Mouse (Mus musculus) G1E (cell line): ENCODE measurements around the gene Hus1b. TPM values are rescaled to one million over a fixed set of nuclear protein-coding genes. Genes with fewer than 3 reads are reported as not detected.

ENCODE experiments used
- ATAC-seq: 2 replicates; pipeline ENCODE4 v1.8.0; 2016; ENCODE audit warnings: mild to moderate bottlenecking; ENCODE audit not compliant: insufficient number of reproducible peaks, poor library complexity, low FRiP score, severe bottlenecking; ENCODE audit errors: extremely low read depth
- DNase-seq: peaks from one replicate; pipeline ENCODE4 v3.0.0; 2012; ENCODE audit warnings: low spot score
- H3K27me3 ChIP-seq: 2 replicates; pipeline ENCODE4 v1.6.1; 2012; ENCODE audit warnings: mild to moderate bottlenecking, low read length, inconsistent platforms; ENCODE audit not compliant: insufficient read depth
- H3K36me3 ChIP-seq: replicated peaks from 2 replicates; pipeline ENCODE3; 2012; ENCODE audit warnings: mild to moderate bottlenecking, inconsistent platforms
- H3K4me1 ChIP-seq: 2 replicates; pipeline ENCODE4 v1.6.1; 2012; ENCODE audit warnings: low read depth, low read length, inconsistent platforms, mixed read lengths; ENCODE audit not compliant: insufficient read depth
- H3K4me3 ChIP-seq: 2 replicates; pipeline ENCODE4 v1.5.1; 2012; ENCODE audit warnings: low read depth, mild to moderate bottlenecking, inconsistent platforms, low read length, moderate library complexity, mixed read lengths
- H3K9me3 ChIP-seq: replicated peaks from 2 replicates; pipeline ENCODE4 v1.6.1; 2012; ENCODE audit warnings: inconsistent platforms
- CTCF ChIP-seq: IDR thresholded peaks from 2 replicates; pipeline ENCODE4 v1.5.1; 2012; ENCODE audit warnings: low read depth, low read length, inconsistent platforms, mixed read lengths
- GATA1 ChIP-seq: IDR thresholded peaks from 2 replicates; pipeline ENCODE4 v1.6.1; 2012; ENCODE audit warnings: borderline replicate concordance, low read length, inconsistent platforms, mixed read lengths
- GATA2 ChIP-seq: IDR thresholded peaks from 2 replicates; pipeline ENCODE4 v1.6.1; 2012; ENCODE audit warnings: low read depth, low read length, inconsistent platforms, borderline replicate concordance
- POLR2AphosphoS5 ChIP-seq: IDR thresholded peaks from 2 replicates; pipeline ENCODE4 v1.6.1; 2012; ENCODE audit warnings: low read depth, low read length, inconsistent platforms; ENCODE audit not compliant: insufficient replicate concordance
- TAL1 ChIP-seq: conservative IDR thresholded peaks from 2 replicates; pipeline ENCODE4 v1.6.1; 2012; ENCODE audit warnings: low read depth, low read length, inconsistent platforms, mixed read lengths
- polyA plus RNA-seq: library from polyadenylated mRNA; stranded (reverse); fragments of >175 nt; gene quantifications from 2 replicates; pipeline ENCODE4 v1.2.3, GENCODE M21; 2012
- total RNA-seq, 2 experiments: library from RNA; stranded (forward) in 1 of 2; stranded (reverse) in 1 of 2; fragments of 200-1000 nt in 1 of 2; fragments of >200 nt in 1 of 2; fragmentation: Nextera tagmentation in 1 of 2; gene quantifications; 2 replicates each; pipeline ENCODE4 v1.2.3; 2014 to 2017

The Hus1b gene
- total and polyA plus RNA-seq, 3 experiments, result 0.87 TPM; not detected in 2

GRCm38 (mm10) chr13:30974247-30974630, 26.7 kb upstream of the Hus1b start:
- H3K4me1 ChIP-seq, result peaks cover 28% of the 10 kb centered on the region
- H3K9me3 ChIP-seq, result no peaks in the 10 kb centered on the region
- H3K4me3 ChIP-seq, result peak overlapping the region; percentile 94
- no peak for DNase-seq
- ATAC-seq, result no peak
- H3K27me3 ChIP-seq, result peaks cover 13% of the 10 kb centered on the region
- peaks cover 6% of the 10 kb centered on the region for H3K36me3 ChIP-seq
- TF ChIP-seq POLR2AphosphoS5 (no peak), TAL1 (no peak), CTCF (no peak), GATA1 (no peak), GATA2 (no peak)

GRCm38 (mm10) chr13:30973501-30974246, 26.1 kb upstream of the Hus1b start, which contains the start of the genes Exoc2 and Gm5447:
Exoc2 (minus strand) TSS chr13:30974093.
Gm5447 (plus strand) TSS chr13:30974204.
- Histone ChIP-seq H3K36me3 (peaks cover 11% of the 10 kb centered on the region), H3K27me3 (peaks cover 11% of the 10 kb centered on the region; the same call in 1 of the 2 replicates), H3K4me1 (peaks cover 28% of the 10 kb centered on the region), H3K9me3 (no peaks in the 10 kb centered on the region), H3K4me3 (peak within 1 kb of the TSS; percentile 94)
- DNase-seq (peak; percentile 60), ATAC-seq (peak; percentile 52; the same call in 1 of the 2 replicates)
- no peak for TF ChIP-seq POLR2AphosphoS5

- ATAC-seq (peak; percentile 70), DNase-seq (peak; percentile 63)
- no peaks in the 10 kb centered on the region for H3K27me3 ChIP-seq
- H3K36me3 ChIP-seq, result peaks cover 16% of the 10 kb centered on the region
- peaks cover 33% of the 10 kb centered on the region for H3K4me1 ChIP-seq
- H3K4me3 ChIP-seq, result peak overlapping the region; percentile 4; the same call in 1 of the 2 replicates
- TF ChIP-seq GATA1 (no peak), POLR2AphosphoS5 (no peak), CTCF (no peak), TAL1 (no peak), GATA2 (no peak)
- H3K9me3 ChIP-seq, result no peaks in the 10 kb centered on the region
These were observed 24.5 kb upstream of the Hus1b start for GRCm38 (mm10) chr13:30972102-30972501.

GRCm38 (mm10) chr13:30971047-30971446, 23.5 kb upstream of the Hus1b start:
- Histone ChIP-seq H3K4me3 (no peak overlapping the region), H3K9me3 (no peaks in the 10 kb centered on the region), H3K4me1 (peaks cover 33% of the 10 kb centered on the region), H3K36me3 (peaks cover 22% of the 10 kb centered on the region), H3K27me3 (no peaks in the 10 kb centered on the region)
- DNase-seq (no peak), ATAC-seq (no peak)
- TF ChIP-seq POLR2AphosphoS5 (no peak), GATA1 (no peak), TAL1 (no peak), GATA2 (no peak)

DNA sequence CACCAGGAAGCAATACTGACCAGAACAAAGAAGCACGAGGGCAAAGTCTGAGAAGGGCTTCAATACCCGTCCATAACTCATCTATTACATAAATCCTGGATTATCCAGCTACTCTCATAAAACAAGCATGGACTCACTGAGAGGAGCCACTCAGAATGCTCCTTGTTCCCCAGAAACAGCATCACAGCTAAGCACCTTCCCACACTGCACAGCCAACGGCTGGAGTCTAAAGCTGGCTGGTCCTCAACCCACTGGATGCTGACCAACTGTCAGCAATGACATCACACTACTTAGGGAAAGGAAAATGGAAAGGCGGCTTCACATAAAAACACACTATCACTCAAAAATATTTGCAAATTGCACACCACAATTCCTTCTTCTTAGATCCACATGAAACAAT, 20.8 kb upstream of the Hus1b start:
- Histone ChIP-seq H3K4me1 (peaks cover 25% of the 10 kb centered on the region), H3K4me3 (no peak overlapping the region), H3K9me3 (no peaks in the 10 kb centered on the region), H3K27me3 (no peaks in the 10 kb centered on the region), H3K36me3 (peaks cover 37% of the 10 kb centered on the region)
- no peak for DNase-seq
- no peak for ATAC-seq
- TF ChIP-seq GATA2 (no peak), CTCF (no peak), GATA1 (no peak), POLR2AphosphoS5 (no peak), TAL1 (no peak)

GRCm38 (mm10) chr13:30966507-30966911, 18.9 kb upstream of the Hus1b start:
- Histone ChIP-seq H3K27me3 (no peaks in the 10 kb centered on the region), H3K9me3 (no peaks in the 10 kb centered on the region), H3K36me3 (peaks cover 48% of the 10 kb centered on the region), H3K4me1 (peaks cover 17% of the 10 kb centered on the region), H3K4me3 (no peak overlapping the region)
- TF ChIP-seq CTCF, result no peak
- no peak for TF ChIP-seq GATA1
- TF ChIP-seq GATA2, result no peak
- TF ChIP-seq TAL1, result no peak
- TF ChIP-seq POLR2AphosphoS5, result no peak
- no peak for DNase-seq
- no peak for ATAC-seq

- no peak overlapping the region for H3K4me3 ChIP-seq
- no peak for ATAC-seq
- H3K9me3 ChIP-seq, result no peaks in the 10 kb centered on the region
- no peaks in the 10 kb centered on the region for H3K4me1 ChIP-seq
- peaks cover 69% of the 10 kb centered on the region for H3K36me3 ChIP-seq
- TF ChIP-seq TAL1, result no peak
- no peak for TF ChIP-seq GATA1
- no peak for TF ChIP-seq GATA2
- TF ChIP-seq POLR2AphosphoS5, result no peak
- no peak for TF ChIP-seq CTCF
- H3K27me3 ChIP-seq, result no peaks in the 10 kb centered on the region
- no peak for DNase-seq
These were observed 14.4 kb upstream of the Hus1b start for GRCm38 (mm10) chr13:30961932-30962331.
